Mouse (Mus musculus): ENCODE data around the gene Plcl1.
"Not testable (repeated sequence)": the region's sequence is repeated elsewhere in the genome, so short reads cannot be mapped to it uniquely, and the experiment has no call there.

Gene Plcl1

DNA sequence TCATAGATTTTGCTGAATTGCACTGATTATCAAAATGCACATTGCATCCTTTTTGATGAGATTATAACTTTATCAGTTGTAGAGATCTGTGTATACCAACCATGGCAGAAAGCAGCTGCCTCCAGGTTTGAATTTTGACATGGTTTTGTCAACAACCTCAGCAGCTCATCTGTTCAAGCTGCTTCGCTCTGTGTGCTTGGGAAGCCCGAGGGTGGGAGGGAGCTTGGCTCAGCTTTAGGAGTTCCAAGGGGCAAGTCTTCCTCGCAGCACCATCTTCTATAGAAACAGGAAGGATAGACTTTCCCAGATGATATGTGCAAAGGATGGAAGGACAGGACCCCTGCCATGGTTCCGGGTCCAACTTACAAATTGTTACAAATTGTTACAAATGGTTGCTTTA lies 32.9 kb downstream of the Plcl1 start:
- no peak for DNase-seq (ENCODE audit: low spot score)

DNA sequence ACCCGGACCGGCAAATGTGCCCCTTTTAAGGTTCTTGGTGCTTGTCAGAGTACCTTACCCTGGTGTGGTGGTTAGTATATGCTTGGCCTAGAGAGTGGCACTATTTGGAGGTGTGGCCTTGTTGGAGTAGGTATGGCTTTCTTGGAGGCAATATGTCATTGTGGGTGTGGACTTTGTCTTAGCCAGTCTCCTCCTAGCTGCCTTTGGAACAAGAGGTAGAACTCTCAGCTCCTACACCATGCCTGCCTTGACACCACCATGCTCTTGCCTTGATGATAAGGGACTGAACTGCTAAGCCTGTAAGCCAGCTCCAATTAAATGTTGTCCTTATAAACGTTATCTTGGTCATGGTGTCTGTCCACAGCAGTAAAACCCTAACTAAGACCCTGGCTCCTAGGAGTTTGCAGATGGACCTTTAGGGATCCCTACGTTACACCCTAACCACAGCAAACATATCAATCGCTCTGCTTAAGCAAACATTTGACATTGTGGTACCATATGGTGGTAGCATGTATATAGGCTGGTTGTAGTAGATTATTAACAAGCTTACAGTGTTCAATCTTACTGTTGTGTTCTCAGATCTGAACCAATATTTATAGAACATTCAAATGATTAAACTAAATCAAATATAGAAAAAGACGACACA lies 39.4 kb downstream of the Plcl1 start:
- no peak for DNase-seq (ENCODE audit: low spot score)

DNA sequence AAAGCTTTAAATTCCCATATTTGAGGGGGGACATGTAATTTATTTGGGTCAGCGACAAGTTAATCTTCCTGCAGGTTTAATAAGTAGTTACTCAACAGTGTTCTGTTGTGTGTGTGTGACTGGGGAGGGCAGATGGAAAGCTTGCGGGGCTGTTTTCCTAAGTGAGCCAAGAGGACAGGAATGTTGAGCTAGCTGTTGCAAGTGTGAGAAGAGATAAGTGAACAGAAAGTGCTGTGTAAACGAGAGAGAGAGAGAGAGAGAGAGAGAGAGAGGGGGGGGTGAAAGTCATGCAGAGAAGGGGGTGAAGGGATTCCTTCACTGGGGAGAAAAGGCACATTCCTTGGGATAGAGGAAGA lies 39.9 kb downstream of the Plcl1 start:
- DNase-seq (ENCODE audit: low spot score) = no peak

DNA sequence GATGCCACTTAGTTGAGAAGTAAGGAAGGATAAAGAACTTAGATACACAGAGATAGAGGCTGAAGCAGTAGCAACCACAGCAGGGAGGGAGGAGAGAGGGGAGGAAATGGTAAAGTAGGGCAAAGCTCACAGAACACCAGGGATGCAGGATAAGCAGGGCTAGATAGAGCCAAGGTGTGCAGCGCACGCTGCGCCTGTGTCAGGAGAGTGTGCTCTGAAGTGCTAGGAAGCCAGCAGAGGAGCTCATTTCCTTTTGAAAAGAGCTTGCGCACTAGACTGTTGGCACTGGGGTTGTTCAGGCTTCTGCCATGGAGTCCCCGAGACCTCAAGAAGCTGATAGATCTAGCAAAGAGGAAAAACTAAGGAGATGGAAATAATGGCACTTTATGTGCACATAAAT lies 40.6 kb downstream of the Plcl1 start:
- no peak for DNase-seq (ENCODE audit: low spot score)

DNA sequence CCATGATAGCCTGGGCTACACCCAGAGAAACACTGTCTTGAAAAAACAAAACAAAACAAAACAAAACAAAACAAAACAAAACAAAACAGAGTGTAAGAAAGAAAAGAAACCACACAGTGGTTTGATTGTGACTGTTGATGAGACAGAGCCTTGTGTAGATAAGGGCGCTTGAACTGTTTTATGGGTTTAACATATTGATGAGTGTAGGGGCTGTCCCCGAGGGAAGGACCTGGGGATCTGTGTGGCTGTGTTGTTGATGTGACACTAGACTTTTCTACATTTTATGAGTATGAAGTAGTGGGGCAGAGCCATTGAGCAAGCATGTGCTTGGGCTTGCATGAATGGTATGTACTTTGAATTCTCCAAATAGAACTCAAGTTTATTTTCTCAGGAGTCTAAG lies 41.2 kb downstream of the Plcl1 start:
- DNase-seq (ENCODE audit: low spot score) = no peak

DNA sequence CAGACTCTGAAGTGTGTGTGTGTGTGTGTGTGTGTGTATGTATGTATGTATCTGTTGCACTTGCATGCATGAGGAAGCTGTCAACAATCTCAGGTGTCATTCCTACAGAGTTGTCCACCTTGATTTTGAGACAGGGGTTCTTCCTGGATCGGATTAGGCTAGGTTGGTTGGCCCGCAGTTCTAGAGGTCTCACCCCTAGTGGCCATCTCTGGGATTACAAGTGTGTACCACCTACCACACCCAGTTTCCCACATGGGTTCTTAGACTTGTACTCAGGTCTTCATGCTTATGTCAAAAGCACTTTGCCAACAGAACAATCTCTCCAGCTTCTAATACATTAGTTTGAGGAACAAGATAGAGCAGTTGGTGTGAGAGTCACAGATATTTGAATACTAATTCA lies 41.9 kb downstream of the Plcl1 start:
- peak; percentile 41 for DNase-seq (ENCODE audit: low spot score)

DNA sequence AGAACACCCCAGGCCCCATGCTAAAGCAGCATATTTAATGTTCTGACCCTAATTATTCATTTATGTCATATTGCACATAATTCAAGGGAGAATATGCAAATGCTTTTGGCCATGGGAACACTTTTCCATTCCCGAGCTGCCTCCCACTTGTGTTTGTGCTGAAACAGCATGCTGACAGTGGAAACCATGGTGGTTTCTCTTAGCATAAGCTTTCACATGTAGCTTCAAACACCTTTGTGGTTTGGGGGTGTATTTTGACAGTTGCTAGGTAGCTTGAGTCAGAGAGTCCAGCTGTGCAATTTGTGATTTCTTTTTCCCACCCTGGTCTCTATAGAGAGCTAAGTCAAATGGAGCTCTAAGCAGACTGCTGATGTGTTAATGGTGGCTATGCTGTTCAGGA lies 42.4 kb downstream of the Plcl1 start:
- DNase-seq (ENCODE audit: low spot score) = no peak

DNA sequence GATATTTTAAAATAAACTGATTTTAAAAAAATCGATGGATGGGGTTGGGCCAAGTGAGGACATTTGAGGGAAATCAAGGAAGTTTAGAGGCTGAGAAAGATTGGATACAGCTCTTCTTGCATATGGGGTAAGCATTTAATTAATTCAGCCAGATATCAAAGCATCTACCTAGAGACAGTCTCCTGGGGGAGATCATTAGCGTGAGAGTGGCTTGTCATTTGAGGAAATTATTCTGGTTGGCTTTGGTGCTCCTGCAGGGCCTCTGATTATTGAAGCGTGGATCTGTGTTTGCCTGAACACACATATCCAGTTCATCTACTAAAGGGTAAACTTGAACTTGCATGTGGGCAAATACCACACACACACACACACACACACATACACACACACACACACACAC lies 44.1 kb downstream of the Plcl1 start:
- no peak for DNase-seq (ENCODE audit: low spot score)

DNA sequence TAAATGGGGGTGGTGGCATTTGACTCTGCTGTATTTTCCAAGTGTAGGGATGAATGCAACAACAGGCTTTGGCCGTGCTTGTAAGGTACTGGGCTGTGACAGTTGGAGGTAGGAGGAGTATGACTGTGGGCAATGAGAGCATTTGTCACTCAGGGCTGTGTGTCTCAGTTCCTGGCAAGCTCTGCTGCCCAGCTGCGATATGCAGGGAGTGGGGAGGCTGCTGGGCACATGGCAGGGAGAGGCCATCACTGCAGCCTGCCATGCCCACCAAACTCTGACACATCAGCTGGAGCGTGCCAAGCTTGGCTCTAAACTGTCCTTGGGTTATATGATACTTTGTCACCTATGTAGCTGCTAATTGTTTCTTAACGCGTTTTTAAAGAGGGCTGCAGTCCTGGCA lies 48.4 kb downstream of the Plcl1 start:
- no peak for DNase-seq (ENCODE audit: low spot score)

DNA sequence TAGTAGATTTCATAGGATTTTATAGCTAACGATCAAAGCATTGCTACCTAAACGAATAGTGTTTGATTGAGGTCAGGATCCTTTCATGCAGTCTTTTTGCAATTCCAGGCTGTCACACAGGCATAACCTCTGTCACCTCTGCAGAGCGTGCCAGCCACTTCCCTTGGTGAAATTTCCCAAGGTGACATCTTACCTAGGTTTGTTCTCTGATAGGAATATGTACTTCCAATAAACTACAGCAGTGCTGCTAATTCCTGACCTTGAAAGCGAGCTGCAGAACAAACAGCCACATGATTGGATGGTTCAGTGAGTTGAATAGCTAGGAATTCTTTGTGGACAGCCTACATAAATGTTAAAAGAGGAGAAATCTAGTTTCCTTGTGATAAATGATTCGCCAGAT lies 56.6 kb downstream of the Plcl1 start:
- DNase-seq (ENCODE audit: low spot score) = no peak

DNA sequence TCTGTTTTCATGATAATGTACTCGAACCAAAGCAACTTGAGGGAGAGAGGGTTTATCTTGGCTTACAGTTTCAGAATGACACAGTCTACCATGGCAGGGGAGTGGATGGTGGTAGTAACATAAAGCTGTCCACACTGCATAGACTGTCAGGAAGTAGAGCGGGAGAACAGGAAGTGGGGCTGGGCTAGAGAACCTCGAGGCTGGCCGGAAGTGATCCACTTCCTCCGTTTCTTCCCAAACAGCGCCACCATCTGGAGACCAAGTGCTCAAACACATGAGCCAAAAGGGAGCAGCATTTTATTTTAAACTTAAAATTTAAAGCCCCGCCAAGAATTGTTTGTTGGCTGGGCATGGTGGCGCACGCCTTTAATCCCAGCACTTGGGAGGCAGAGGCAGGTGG lies 68.0 kb downstream of the Plcl1 start:
- DNase-seq (ENCODE audit: low spot score) = peak; percentile 48

DNA sequence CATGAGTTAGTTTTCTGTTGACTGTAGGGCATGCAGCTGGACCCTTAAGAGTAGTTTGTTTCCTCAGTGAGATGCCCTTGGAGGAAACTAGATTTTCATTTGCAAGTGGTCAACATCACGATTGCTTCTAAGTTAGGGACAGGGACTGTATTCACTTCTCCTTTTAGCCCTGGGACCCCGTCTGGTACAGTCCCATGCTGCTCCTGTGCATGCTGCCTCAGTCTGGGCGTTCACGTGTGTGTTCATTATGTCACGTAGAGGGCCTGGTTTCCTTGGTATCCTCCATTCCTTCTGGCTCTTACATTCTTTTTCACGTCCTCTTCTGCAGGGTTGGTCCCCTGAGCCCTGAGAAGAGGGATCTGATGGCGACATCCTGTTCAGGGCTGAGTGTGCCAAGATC lies 69.3 kb downstream of the Plcl1 start:
- no peak for DNase-seq (ENCODE audit: low spot score)

DNA sequence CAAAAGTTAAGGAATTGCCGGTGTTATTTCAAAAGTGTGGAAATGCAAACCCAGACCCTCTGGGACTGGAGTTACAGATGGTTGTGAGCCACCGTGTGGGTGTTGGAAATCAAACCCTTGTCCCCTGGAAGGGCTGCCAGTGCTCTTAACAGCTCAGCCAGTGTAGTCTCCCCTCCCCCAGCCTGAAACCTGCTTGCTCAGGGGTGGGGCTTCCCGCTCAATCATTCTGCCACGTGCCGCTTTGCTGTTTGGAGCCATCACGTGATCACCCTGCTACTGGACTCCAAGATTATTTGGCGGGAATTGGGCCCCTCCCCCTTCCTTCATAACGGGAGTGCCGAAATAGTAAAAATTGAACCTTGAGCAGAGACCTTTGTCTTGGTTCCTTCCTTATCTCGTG lies 81.7 kb downstream of the Plcl1 start:
- not testable (repeated sequence) for DNase-seq (ENCODE audit: low spot score)

DNA sequence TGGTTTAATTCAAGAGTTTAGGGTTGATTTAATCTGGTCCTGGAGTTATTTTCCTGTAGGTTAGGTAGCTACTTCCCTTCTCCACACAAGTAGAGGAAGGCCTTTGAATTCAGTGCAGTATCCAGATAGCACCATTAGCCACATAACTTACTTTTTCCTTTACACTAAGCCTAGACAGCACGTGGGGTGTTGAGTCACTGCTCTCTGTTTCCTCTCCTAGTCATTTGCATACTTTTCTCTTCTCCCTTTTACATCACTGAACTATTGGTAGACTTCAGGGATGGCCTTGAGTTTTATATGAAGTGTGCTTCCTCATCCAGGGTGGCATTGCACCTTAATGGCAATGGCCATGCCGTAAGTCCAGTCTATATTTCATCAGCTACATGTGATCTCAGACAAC lies 82.5 kb downstream of the Plcl1 start:
- DNase-seq (ENCODE audit: low spot score) = no peak

DNA sequence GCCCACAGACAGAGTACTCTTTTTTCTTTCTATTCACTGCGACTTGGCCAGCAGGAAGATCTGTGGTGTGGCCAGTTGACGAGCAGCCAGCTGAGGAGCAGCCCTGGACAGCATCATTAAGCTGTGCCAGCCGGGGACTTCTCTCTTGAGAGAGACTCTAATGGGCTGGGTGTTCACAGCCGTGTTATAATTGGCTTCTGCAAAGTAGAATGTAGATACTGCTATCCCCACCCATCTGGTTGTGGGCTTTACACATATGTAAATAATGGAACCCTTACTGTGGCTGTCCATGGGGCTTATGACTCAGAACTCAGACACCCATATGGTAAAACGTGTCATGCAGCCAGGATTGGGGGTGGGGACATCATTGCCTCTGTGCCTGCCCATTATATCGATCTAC lies 83.6 kb downstream of the Plcl1 start:
- DNase-seq (ENCODE audit: low spot score) = no peak

DNA sequence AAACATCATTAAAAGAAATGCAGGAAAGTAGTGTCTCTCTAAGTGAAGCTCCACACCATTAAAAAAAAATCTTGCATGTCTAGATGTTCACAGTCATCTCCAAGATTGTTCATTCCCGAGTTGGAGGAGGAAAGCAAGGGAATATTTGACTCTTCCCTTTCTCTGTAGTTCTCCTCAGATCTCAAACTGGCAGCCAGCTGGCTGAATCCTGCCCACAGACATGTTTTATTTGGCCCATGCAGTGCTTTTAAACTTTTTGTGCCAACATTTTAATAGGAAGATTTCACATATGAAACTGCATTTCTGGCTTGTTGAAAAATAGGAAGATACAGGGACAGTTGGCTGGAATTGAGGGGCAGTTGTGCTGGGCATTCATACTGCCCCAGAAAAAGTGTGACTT lies 94.2 kb downstream of the Plcl1 start:
- DNase-seq (ENCODE audit: low spot score) = no peak

DNA sequence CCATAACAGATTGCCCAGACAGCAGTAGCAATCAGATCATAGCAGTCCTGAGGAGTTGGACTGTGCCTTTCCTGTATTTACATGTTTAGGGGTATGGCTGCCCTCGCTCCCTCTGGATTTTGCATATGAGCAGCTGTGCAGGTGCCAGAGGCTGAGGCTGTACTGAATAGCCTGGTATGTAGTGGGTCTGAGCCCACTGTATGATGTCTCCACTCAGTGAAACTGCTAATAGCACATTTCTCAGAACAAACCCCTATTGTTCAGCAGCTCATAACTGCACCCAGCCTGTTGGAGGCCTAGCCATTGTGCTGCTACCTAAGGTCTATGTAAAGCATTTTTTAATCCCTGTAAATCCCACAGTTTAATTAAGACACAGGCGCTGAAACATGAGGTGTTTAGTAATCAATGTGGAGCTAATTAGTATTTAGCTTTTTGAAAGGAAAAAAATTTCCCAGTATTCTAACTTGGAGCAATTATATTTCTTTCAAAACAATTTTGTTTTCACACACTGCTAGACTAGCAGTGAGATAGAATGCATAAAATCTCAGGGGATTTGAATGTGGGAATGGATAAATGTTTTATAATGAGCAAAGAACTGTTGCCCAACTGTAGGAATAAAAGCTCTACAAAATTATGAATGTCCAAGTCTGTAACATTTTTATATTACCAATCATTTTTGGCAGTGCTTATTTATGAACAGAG lies 95.4 kb downstream of the Plcl1 start:
- no peak for DNase-seq (ENCODE audit: low spot score)

DNA sequence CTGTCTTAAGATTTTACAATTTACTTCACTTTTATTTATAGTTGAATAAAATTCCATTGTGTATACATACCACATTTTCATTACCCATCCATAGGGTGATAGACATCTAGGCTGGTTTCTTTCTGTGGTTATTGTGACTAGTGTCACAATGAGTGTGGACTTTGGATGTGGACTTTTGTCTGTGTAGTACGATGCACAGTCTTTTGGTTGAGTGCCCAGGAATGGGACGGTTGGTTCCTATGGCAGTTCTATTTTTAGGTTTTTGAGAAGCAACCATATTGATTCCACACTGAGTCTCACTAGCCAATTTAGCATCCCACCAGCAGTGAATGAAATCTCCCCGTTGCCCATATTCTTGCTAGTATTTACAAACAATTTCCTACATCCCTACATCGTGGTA lies 100.1 kb downstream of the Plcl1 start:
- DNase-seq (ENCODE audit: low spot score) = no peak

DNA sequence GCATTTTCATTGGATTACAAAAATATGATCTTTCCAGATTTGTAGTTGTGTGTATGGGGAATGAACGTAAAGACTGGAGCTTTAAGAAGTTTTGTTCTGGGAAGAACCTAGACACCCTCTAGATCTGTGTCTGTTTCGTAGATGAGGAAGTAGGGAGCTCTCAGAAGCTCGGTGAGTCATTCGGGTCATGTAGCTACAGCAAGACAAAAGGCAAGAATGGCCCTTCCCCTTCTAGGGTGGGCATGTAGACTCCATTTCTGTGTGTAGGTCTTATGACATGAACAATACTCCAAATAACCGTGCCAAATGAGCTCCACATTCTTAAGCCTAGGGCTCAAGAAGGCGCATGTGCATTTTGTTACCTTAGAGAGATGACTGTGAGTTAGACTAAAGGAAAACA lies 101.3 kb downstream of the Plcl1 start:
- no peak for DNase-seq (ENCODE audit: low spot score)

DNA sequence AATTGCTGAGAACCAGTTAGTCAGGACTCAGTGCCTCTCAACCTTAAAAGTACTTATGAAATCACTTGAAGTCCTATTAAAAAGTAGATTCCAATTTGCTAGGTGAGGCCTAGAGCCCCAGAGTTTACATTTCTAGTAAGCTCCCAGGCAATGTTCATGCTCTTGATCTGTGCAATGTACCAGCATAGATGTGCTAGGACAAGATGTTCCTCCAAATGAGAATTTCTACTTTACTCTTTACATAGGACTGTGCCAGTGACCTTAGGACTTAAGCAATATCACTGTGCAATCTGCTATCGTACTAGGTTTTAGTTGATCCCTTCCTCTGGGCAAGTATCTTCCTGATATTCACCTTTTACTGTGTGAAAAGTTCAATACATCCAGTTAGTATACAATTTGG lies 103.9 kb downstream of the Plcl1 start:
- no peak for DNase-seq (ENCODE audit: low spot score)

DNA sequence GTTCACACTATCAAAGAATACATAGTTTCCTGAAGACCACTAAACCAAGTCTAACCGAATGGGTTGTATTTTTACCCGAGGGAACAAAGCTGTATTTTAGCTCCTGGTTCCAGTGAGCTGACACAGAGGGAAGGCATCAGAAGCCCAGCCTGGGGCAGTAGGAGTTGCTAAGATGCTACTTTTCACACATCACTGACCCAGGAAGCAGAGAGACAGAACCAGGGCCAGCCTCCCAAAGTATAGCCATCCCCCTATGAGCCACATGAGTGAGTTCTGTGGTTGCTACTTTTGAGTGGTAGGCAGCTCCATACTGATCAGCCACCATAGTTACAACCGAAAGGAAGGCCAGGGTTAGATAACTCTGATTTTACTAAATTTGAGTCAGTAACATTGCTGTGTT lies 106.4 kb downstream of the Plcl1 start:
- no peak for DNase-seq (ENCODE audit: low spot score)

DNA sequence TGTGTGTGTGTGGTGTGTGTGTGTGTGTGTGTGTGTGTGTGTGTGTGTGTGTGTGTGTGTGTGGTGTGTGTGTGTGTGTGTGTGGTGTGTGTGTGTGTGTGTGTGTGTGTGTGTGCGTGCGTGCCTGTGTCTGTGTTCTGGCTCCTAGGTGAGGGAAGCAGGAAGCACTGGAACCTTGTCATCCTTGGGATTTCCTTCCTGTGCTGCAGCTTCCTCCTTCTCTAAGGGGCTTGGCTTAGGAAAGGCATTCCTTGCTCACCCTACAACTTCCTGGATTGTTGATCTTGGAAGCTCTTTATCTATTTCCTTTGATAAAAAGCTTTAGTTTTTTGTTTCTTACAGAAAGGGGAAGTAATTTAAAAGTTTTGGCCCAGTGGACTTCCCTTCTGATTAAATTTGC lies 107.1 kb downstream of the Plcl1 start:
- not testable (repeated sequence) for DNase-seq (ENCODE audit: low spot score)

DNA sequence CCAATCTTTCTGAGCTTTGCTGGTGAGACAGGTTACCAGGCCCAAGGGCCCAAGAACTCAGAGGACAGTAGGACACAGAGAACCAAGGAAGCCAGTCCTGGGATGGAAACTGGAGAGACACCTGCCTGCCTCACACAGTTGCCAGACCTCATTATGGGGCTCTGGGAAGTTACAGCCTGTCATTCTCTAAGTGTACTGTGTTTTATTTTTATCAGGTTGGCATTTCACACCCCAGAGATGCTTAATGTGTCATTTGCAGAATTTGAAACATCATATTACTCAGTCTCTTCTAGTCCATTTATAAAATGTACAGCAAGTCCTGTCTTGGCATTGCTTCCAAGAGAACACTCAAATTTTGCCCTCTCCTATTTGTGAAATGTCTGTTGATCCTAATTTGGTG lies 111.5 kb downstream of the Plcl1 start:
- DNase-seq (ENCODE audit: low spot score) = no peak

DNA sequence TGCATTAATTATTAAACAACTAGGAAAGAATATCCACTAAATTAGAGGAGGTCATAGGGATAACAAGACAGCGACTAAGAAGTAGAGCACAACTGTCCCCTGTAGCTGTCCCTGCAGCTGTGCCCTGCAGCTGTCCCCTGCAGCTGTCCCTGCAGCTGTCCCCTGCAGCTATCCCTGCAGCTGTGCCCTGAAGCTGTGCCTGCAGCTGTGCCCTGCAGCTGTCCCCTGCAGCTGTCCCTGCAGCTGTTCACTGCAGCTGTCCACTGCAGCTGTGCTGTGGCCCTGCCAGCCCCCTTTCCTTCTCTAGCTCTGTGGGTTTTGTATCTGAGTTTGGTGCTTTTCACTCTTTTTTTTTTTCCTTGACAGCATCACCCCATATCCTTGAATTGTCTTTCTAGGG lies 118.2 kb downstream of the Plcl1 start:
- no peak for DNase-seq (ENCODE audit: low spot score)

Measured in testis, postnatal 10 days (tissue).